Mouse (Mus musculus) cerebellum, postnatal 4 days (tissue): ENCODE measurements around the gene Gm49320.

Experiments used
- DNase-seq, 2 experiments: peaks; one replicate each; pipeline ENCODE4 v3.0.0; 2022; ENCODE audit warnings: low spot score in 2 of 2, mixed read lengths in 1 of 2

Gm49320 gene

GRCm38 (mm10) chr8:4259125-4259804 is 20.6 kb downstream of the Gm49320 start, which contains the start of gene Ctxn1:
Gene Ctxn1 (minus strand): TSS chr8:4259274.
- DNase-seq: peak; percentile 89 to 94

- no peak for DNase-seq
These were observed 21.1 kb downstream of the Gm49320 start for GRCm38 (mm10) chr8:4259805-4260170.

DNA sequence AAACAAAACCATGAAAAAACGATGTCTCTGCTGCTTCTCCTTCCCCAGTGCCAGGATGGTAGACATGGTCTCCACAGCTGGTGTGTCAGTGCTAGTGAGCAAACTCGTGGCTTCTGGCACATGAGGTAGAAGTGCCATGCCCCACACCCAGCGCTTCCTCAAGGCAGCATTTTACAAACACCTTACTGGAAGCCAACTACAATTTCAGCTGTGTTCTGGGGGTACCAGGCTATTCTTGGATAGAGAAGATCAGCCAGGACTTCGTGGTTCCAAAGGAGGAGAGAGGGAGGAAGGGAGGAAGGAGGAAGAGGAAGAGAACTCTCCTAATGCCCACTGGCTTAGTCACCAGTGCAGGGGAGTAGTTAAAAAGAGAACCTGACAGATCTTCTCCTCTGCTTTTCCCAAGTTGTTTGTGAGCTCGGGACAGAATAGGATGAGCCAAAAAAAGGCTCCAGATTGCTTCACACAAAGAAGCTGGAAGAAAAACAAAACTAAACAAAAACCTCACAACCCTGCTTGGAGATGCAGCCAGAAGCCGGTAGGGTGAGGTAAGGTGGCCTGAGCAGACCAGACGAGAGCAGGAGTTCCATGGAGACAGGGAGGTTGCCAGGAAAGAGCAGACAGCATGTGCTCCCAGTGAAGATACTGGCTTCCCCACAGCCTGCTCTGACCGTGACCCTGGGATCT is 24.6 kb downstream of the Gm49320 start:
- DNase-seq: no peak

GRCm38 (mm10) chr8:4265160-4265914 is 26.7 kb downstream of the Gm49320 start:
- DNase-seq: no peak

- DNase-seq: no peak
These were observed 29.0 kb downstream of the Gm49320 start for GRCm38 (mm10) chr8:4267627-4268026.

DNA sequence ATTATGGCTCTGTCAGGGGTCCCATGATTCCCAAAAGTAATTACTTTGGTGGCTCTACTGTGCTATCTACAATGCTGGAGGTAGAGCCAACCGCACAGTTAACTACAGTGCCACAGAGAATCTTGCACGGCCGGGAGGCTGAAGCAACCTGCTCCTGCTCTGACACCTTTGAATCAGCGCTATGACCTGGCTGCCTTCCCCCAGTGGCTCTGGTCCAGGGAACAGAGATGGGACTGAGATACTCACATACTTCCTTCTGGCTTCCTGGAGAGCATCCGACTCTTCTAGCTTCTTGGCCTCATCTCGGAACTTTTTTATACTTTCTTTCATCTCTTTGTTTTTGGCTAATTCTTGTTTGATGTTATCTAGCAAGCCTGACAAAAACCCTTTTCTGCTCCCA is 30.9 kb downstream of the Gm49320 start:
- no peak for DNase-seq

DNA sequence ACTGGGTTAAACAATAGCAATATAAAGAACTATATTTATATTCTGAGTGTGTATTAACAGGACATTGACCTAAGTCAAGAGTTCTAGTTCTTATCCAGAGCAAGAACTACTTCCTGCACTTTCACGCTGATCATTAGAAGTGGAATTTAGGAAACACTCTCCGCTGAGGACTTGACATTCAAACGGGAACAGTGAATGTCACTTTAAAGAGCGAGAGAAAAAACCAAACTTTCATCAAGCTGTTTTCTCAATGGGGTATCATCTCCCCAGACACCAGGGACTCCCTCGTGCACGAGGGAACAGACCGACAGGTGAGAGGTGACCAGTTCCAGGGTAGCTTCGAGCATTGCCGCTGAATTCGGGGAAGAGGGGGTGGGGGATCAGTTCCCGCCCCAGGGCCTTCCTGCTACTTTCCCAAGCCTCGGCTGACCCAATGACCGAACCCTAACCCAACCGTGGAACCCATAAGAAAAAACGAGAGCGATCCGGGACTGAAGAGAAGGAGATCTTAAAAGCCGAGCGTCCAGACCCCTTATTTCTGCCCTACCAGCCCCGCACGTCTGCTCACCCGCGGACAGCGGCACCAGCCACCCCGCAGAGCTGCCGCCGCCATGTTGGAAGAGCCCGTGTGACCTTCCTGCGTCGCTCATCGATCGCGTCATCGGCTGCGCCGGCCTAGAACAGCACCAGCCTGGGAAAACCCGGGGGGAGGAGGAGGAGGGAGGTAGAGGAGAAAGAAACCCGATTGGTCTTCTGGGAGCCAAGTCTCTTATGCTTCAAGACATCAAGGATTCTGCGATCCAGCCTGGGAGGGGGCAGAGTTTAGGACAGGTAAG is 36.8 kb downstream of the Gm49320 start, which contains the start of gene Timm44:
Gene Timm44 (minus strand): TSS at position 639 of the 836 bp plus-strand sequence.
- DNase-seq: peak; percentile 93 to 96

DNA sequence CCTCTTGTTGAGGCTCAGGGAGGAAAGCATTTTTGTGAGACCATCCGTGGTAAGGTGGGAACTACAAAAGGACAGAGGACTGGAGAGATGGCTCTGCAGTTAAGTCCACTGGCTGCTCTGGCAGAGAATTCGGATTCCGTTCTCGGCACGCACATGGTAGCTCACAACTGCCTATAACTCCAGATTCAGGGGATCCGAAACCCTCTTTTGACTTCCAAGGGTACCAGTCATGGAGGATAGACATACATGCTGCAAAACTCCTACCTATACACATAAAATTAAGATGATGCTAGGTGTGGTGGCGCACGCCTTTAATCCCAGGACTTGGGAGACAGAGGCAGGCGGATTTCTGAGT is 37.4 kb downstream of the Gm49320 start:
- no peak for DNase-seq

GRCm38 (mm10) chr8:4292738-4293137 is 54.1 kb downstream of the Gm49320 start:
- no peak for DNase-seq

- DNase-seq: no peak
These were observed 59.2 kb downstream of the Gm49320 start for GRCm38 (mm10) chr8:4297822-4298221.
